Mouse (Mus musculus): Measurements from ENCODE around the gene Pa2g4. TPM values are rescaled to one million over a fixed set of nuclear protein-coding genes. Genes with fewer than 3 reads are reported as not detected.

Gene Pa2g4
- polyA plus RNA-seq, 1 experiment, result 127 TPM

DNA sequence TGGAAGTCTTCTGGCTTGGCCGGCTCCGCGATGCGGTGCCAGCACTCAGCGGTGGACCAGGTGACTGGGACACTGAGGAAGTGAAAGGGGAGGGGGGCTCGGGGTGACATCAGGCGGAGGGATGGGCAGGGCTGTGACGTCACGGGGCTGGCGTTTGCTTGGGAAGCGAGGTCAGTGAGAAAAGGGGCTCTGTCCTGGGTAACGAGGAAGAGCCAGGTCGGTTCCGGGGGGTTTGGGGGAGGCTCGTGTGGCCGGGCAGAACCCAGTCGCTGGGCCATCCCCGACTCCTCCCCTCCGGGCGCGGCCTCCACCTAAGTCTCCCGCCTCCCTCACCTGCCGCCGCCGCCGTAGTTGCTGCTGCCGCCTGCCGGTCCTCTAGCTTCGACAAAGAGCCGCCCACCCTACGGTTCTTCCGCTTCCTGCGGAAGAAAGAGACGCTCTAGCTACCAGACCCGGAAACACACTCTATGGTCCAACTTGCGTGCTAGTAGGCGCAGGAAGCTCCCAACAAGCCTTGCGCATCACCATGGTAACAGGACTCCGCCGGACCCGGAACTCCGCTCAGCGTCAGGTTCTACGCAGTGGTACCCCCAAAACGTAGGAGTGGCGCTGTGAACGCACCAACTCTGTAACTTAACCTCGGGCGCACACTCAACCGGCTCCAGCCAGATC lies 18.3 kb downstream of the Pa2g4 start, which contains the start of gene Zc3h10:
Gene Zc3h10, minus strand, starts transcription at position 414 of the 672 bp plus-strand sequence.
- peak within 1 kb of the TSS; percentile 3 for H3ac ChIP-seq (ENCODE audit: control insufficient read depth, insufficient read length)
- TF ChIP-seq SRF (IDR thresholded peaks at IDR 0.05; ENCODE audit: control insufficient read depth, insufficient read length, low read depth), result peak; percentile 26
- TF ChIP-seq CEBPB (IDR thresholded peaks at IDR 0.05; ENCODE audit: insufficient read depth, poor library complexity, severe bottlenecking), result no peak
- no peak for TF ChIP-seq TCF3 (IDR thresholded peaks at IDR 0.05; ENCODE audit: insufficient read length, low read depth)
- TF ChIP-seq MYOD1 (IDR thresholded peaks at IDR 0.05; ENCODE audit: control insufficient read depth in 1 of 3, insufficient read length in 2 of 3, low read depth in 2 of 3), result peak in 2 of 3 experiments; percentile 30 to 53
- TF ChIP-seq POLR2A (IDR thresholded peaks at IDR 0.05; ENCODE audit: insufficient read length, low read depth), result peak; percentile 94
- no peak for TF ChIP-seq REST (IDR thresholded peaks at IDR 0.05; ENCODE audit: insufficient read depth, insufficient read length)
- TF ChIP-seq E2F4 (IDR thresholded peaks at IDR 0.05; ENCODE audit: insufficient read depth), result no peak
- no peak for TF ChIP-seq USF1 (IDR thresholded peaks at IDR 0.05; ENCODE audit: low read depth)
- TF ChIP-seq POLR2AphosphoS2 (IDR thresholded peaks at IDR 0.05; ENCODE audit: insufficient read length, low read depth), result peak; percentile 100
- peak in 1 of 3 experiments; percentile 35 for TF ChIP-seq MYOG (IDR thresholded peaks at IDR 0.05; ENCODE audit: control insufficient read depth in 1 of 3, insufficient read depth in 1 of 3, insufficient read length in 2 of 3, low read depth in 2 of 3)
- no peak for TF ChIP-seq TCF12 (IDR thresholded peaks at IDR 0.05; ENCODE audit: insufficient read depth, poor library complexity, severe bottlenecking)
- no peak for TF ChIP-seq MAX (IDR thresholded peaks at IDR 0.05; ENCODE audit: low read depth)
- peak within 1 kb of the TSS; percentile 98 for H3K4me2 ChIP-seq (ENCODE audit: low read depth)
- H3K27me3 ChIP-seq (ENCODE audit: control insufficient read depth, insufficient read depth, insufficient read length), result no peaks in the 10 kb centered on the region
- H3K36me3 ChIP-seq (ENCODE audit: control insufficient read depth, insufficient read depth), result peaks cover 21% of the 10 kb centered on the region
- H3K79me2 ChIP-seq (ENCODE audit: control insufficient read depth, insufficient read depth), result peaks cover 30% of the 10 kb centered on the region
- H3K4me3 ChIP-seq, result peak within 1 kb of the TSS; percentile 91

DNA sequence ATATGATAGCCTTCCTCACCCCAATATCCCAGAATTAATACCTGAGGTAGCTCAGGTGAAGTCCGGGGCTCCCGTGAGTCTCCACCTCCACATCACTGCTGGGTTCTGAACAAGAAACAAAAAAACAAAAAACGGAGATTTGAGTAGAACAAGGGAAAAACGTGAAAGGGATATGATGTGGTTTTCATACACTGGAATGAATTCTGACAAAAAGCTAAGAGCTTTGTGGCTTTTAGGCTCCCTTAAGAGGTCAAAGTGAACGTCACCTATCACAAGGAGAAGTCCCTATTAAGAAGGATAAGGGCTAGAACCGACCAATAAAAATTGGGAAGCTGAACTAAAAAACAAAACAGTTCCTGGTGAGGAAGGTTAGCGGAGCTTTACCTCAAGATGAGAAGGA lies 19.0 kb downstream of the Pa2g4 start:
- Histone ChIP-seq H3K4me3 (peak overlapping the region; percentile 91), H3K4me2 (ENCODE audit: low read depth) (peak overlapping the region; percentile 98), H3K36me3 (ENCODE audit: control insufficient read depth, insufficient read depth) (peaks cover 26% of the 10 kb centered on the region), H3ac (ENCODE audit: control insufficient read depth, insufficient read length) (peak overlapping the region; percentile 3), H3K27me3 (ENCODE audit: control insufficient read depth, insufficient read depth, insufficient read length) (no peaks in the 10 kb centered on the region), H3K79me2 (ENCODE audit: control insufficient read depth, insufficient read depth) (peaks cover 30% of the 10 kb centered on the region)
- TF ChIP-seq SRF (IDR thresholded peaks at IDR 0.05; ENCODE audit: control insufficient read depth, insufficient read length, low read depth) (no peak), POLR2A (IDR thresholded peaks at IDR 0.05; ENCODE audit: insufficient read length, low read depth) (no peak), POLR2AphosphoS2 (IDR thresholded peaks at IDR 0.05; ENCODE audit: insufficient read length, low read depth) (no peak), CEBPB (IDR thresholded peaks at IDR 0.05; ENCODE audit: insufficient read depth, poor library complexity, severe bottlenecking) (no peak), MAX (IDR thresholded peaks at IDR 0.05; ENCODE audit: low read depth) (no peak), REST (IDR thresholded peaks at IDR 0.05; ENCODE audit: insufficient read depth, insufficient read length) (no peak), USF1 (IDR thresholded peaks at IDR 0.05; ENCODE audit: low read depth) (no peak), TCF12 (IDR thresholded peaks at IDR 0.05; ENCODE audit: insufficient read depth, poor library complexity, severe bottlenecking) (no peak), E2F4 (IDR thresholded peaks at IDR 0.05; ENCODE audit: insufficient read depth) (no peak), MYOG (IDR thresholded peaks at IDR 0.05; ENCODE audit: control insufficient read depth in 1 of 3, insufficient read depth in 1 of 3, insufficient read length in 2 of 3, low read depth in 2 of 3) (no peak), MYOD1 (IDR thresholded peaks at IDR 0.05; ENCODE audit: control insufficient read depth in 1 of 3, insufficient read length in 2 of 3, low read depth in 2 of 3) (no peak), TCF3 (IDR thresholded peaks at IDR 0.05; ENCODE audit: insufficient read length, low read depth) (no peak)

DNA sequence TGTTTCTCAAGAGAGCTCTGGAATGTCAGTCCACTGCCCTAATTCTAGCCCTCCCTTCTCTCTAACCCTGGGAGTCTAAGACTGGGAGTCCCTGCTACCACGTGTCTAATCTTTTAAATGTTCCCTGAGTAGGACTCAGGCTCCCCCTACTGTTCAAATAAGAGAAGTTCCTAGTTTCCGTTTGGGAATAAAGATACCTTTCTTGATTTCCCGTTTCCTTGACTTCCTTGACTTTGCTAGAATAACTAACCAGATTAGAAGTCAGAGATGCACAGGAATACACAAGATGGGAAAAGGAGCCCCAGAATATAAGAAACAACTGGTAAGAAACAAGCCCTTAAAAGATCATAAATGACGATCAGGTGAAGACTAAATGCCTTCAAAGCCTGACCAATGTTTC lies 19.4 kb downstream of the Pa2g4 start:
- peaks cover 30% of the 10 kb centered on the region for H3K79me2 ChIP-seq (ENCODE audit: control insufficient read depth, insufficient read depth)
- peak overlapping the region; percentile 98 for H3K4me2 ChIP-seq (ENCODE audit: low read depth)
- no peak for TF ChIP-seq MYOD1 (IDR thresholded peaks at IDR 0.05; ENCODE audit: control insufficient read depth in 1 of 3, insufficient read length in 2 of 3, low read depth in 2 of 3)
- peak; percentile 91 for TF ChIP-seq USF1 (IDR thresholded peaks at IDR 0.05; ENCODE audit: low read depth)
- no peak for TF ChIP-seq SRF (IDR thresholded peaks at IDR 0.05; ENCODE audit: control insufficient read depth, insufficient read length, low read depth)
- TF ChIP-seq MAX (IDR thresholded peaks at IDR 0.05; ENCODE audit: low read depth), result peak; percentile 69
- TF ChIP-seq POLR2A (IDR thresholded peaks at IDR 0.05; ENCODE audit: insufficient read length, low read depth), result no peak
- peaks cover 27% of the 10 kb centered on the region for H3K36me3 ChIP-seq (ENCODE audit: control insufficient read depth, insufficient read depth)
- H3ac ChIP-seq (ENCODE audit: control insufficient read depth, insufficient read length), result no peak overlapping the region
- H3K4me3 ChIP-seq, result peak overlapping the region; percentile 91
- no peaks in the 10 kb centered on the region for H3K27me3 ChIP-seq (ENCODE audit: control insufficient read depth, insufficient read depth, insufficient read length)

DNA sequence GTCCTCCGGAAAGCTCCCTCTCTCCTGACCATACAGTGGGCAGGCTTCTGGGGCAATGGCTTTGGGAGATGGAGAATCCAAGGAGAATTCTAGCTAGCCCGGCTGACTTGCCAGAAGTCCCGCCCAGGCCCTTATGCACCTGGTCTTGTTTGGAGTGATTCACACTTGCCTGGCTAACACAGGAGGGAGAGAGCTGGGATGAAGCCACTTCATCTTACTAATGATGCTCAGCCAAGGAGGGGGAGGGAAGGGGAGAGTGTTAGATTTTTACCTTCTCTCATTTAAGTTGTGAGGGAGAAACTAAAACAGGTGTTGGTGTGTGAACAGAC lies 20.3 kb downstream of the Pa2g4 start:
- H3K36me3 ChIP-seq (ENCODE audit: control insufficient read depth, insufficient read depth), result peaks cover 27% of the 10 kb centered on the region
- TF ChIP-seq MAX (IDR thresholded peaks at IDR 0.05; ENCODE audit: low read depth) (no peak), SRF (IDR thresholded peaks at IDR 0.05; ENCODE audit: control insufficient read depth, insufficient read length, low read depth) (no peak), USF1 (IDR thresholded peaks at IDR 0.05; ENCODE audit: low read depth) (no peak), CEBPB (IDR thresholded peaks at IDR 0.05; ENCODE audit: insufficient read depth, poor library complexity, severe bottlenecking) (no peak), TCF12 (IDR thresholded peaks at IDR 0.05; ENCODE audit: insufficient read depth, poor library complexity, severe bottlenecking) (no peak), MYOD1 (IDR thresholded peaks at IDR 0.05; ENCODE audit: control insufficient read depth in 1 of 3, insufficient read length in 2 of 3, low read depth in 2 of 3) (no peak), E2F4 (IDR thresholded peaks at IDR 0.05; ENCODE audit: insufficient read depth) (no peak), REST (IDR thresholded peaks at IDR 0.05; ENCODE audit: insufficient read depth, insufficient read length) (no peak), MYOG (IDR thresholded peaks at IDR 0.05; ENCODE audit: control insufficient read depth in 1 of 3, insufficient read depth in 1 of 3, insufficient read length in 2 of 3, low read depth in 2 of 3) (no peak), TCF3 (IDR thresholded peaks at IDR 0.05; ENCODE audit: insufficient read length, low read depth) (no peak), POLR2A (IDR thresholded peaks at IDR 0.05; ENCODE audit: insufficient read length, low read depth) (no peak), POLR2AphosphoS2 (IDR thresholded peaks at IDR 0.05; ENCODE audit: insufficient read length, low read depth) (no peak)
- peak overlapping the region; percentile 98 for H3K4me2 ChIP-seq (ENCODE audit: low read depth)

More for the DNA sequence above, 20.3 kb downstream of the Pa2g4 start:
- H3K79me2 ChIP-seq (ENCODE audit: control insufficient read depth, insufficient read depth), result peaks cover 30% of the 10 kb centered on the region
- H3ac ChIP-seq (ENCODE audit: control insufficient read depth, insufficient read length), result no peak overlapping the region
- no peak overlapping the region for H3K4me3 ChIP-seq
- H3K27me3 ChIP-seq (ENCODE audit: control insufficient read depth, insufficient read depth, insufficient read length), result no peaks in the 10 kb centered on the region

Measured in myocyte (in vitro differentiated cells).